Mouse (Mus musculus) embryonic facial prominence, embryonic 12.5 days (tissue): ENCODE measurements around the gene Ly6g6e. TPM values are rescaled to one million over a fixed set of nuclear protein-coding genes. Genes with fewer than 3 reads are reported as not detected.

Experiments
- ATAC-seq: fragments of 200-750 bp; cut with Nextera tagmentation; 2 replicates; pipeline ENCODE4 v1.8.0; 2017; ENCODE audit not compliant: insufficient number of reproducible peaks, insufficient read depth, low FRiP score, low TSS enrichment
- H3K27ac ChIP-seq: fragments of 300-500 bp; sonication (generic); 2 replicates; pipeline ENCODE4 v1.5.1; 2016; ENCODE audit warnings: mild to moderate bottlenecking
- H3K27me3 ChIP-seq: fragments of 300-500 bp; sonication (generic); 2 replicates; pipeline ENCODE4 v1.6.1; 2016; ENCODE audit warnings: mild to moderate bottlenecking, moderate library complexity
- H3K36me3 ChIP-seq: fragments of 300-500 bp; sonication (generic); 2 replicates; pipeline ENCODE4 v1.6.1; 2016; ENCODE audit warnings: mild to moderate bottlenecking
- H3K4me1 ChIP-seq: fragments of 300-500 bp; sonication (generic); 2 replicates; pipeline ENCODE4 v1.6.1; 2016
- H3K4me2 ChIP-seq: fragments of 300-500 bp; sonication (generic); replicated peaks from 2 replicates; pipeline ENCODE4 v1.6.1; 2016; ENCODE audit warnings: mild to moderate bottlenecking, moderate library complexity
- H3K4me3 ChIP-seq: fragments of 300-500 bp; sonication (generic); 2 replicates; pipeline ENCODE4 v1.5.1; 2016; ENCODE audit warnings: mild to moderate bottlenecking
- H3K9ac ChIP-seq: fragments of 300-500 bp; sonication (generic); 2 replicates; pipeline ENCODE4 v1.6.1; 2016; ENCODE audit warnings: mild to moderate bottlenecking, moderate library complexity
- H3K9me3 ChIP-seq: fragments of 300-500 bp; sonication (generic); 2 replicates; pipeline ENCODE4 v1.6.1; 2016; ENCODE audit warnings: mild to moderate bottlenecking, moderate library complexity
- whole genome bisulfite sequencing: fragments of 180-500 bp; shearing (Covaris S2); methylation state at CpG from one replicate; pipeline ENCODE4 v1.1.7; 2016; 5-methylcytosine and 5-hydroxymethylcytosine counted together
- polyA plus RNA-seq: library from polyadenylated mRNA; unstranded; fragments of >200 nt; fragmentation: Nextera tagmentation; extraction: Ambion mirVana; gene quantifications from 2 replicates; pipeline ENCODE4 v1.2.1, GENCODE M21; 2016

Gene Ly6g6e
- polyA plus RNA-seq, 1 experiment from 2014 or later = 1.3 TPM

DNA sequence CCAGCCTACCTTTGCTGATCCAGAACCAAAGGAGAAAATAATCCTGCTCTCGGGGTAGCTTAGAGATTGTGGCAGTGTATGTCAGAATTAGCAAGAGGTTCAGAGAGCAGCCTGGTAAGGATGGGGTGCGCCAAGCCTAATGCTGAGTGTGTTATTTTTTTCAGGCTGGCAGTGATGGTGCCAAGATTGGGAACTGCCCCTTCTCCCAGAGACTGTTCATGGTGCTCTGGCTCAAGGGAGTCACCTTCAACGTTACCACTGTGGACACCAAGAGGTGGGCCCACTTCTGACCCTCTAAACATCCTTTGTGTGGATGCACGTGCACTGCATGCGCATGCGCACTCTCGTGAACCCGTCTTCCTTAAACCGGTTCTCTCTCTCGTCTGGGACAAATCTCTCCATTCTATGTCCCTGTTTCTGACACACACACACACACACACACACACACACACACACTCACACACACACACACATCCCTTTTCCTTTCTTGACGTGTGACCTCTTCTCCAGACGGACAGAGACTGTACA, 24.4 kb upstream of the Ly6g6e start:
- Histone ChIP-seq H3K4me3 (peak overlapping the region; percentile 62), H3K27ac (peak overlapping the region; percentile 98), H3K36me3 (peaks cover 40% of the 10 kb centered on the region), H3K9ac (peak overlapping the region; percentile 83), H3K4me1 (peaks cover 37% of the 10 kb centered on the region), H3K9me3 (no peaks in the 10 kb centered on the region), H3K27me3 (no peaks in the 10 kb centered on the region), H3K4me2 (peak overlapping the region; percentile 92)
- ATAC-seq = no peak
- whole genome bisulfite sequencing = 75% methylated on average over 12 of the region's 12 CpGs

DNA sequence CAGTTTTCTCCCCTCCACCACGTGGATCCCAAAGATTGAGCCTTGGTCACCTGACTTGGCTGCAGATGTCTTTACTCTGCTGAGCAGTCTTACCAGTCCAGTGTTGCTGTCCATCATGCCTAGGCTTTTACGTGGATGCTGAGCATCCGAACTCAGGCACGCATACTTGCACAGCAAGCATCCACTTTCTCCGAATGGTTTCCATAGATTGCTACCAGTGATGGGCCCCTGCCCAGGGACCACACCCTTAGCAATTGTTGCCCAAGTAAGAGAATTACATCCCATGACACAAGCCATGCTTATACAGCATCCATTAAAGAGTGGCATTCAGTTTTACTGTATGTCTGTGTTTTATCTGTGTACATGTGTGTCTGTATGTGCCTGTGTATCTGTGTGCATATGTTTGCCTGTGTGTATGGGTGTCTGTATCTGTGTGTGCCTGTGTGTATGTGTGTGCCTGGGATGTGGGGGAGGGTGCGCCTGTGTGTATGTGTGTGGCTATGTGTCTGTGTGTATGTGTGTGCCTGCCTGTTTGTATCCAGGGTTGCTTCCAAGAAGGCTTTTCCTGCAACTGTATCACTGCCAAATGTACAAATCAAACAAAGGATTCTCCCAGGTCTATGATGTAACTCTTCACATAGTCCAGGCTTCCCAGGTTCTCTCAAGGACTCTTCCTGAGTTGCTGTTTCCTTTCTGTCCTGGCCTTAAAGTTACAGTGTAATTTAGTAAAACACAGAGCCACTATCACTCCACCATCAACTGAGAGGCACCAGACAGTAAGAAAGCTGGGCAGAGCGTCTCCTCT, 20.8 kb upstream of the Ly6g6e start:
- WGBS = 91% methylated on average over 7 of the region's 7 CpGs
- no peak overlapping the region for H3K4me3 ChIP-seq
- H3K27ac ChIP-seq = no peak overlapping the region
- peaks cover 25% of the 10 kb centered on the region for H3K4me1 ChIP-seq
- peaks cover 52% of the 10 kb centered on the region for H3K36me3 ChIP-seq
- H3K9me3 ChIP-seq = no peaks in the 10 kb centered on the region
- ATAC-seq = no peak
- no peaks in the 10 kb centered on the region for H3K27me3 ChIP-seq
- no peak overlapping the region for H3K4me2 ChIP-seq
- H3K9ac ChIP-seq = no peak overlapping the region

DNA sequence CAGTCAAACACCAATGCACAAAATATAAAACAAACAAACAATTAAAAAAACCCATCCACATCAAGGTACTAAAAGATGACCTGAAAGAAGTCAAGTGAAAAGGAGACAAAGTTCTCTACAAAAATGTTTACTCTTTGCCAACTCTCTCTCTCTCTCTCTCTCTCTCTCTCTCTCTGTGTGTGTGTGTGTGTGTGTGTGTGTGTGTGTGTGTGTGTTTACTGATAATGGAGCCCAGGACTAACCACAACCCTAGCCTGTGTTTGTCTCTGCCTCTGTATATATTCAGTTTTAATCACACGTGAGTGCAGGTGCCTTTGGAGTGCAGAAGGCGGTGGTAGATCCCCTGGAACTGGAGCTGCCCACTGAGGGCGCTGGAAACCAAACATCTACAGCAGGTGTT, 19.6 kb upstream of the Ly6g6e start:
- Histone ChIP-seq H3K9me3 (no peaks in the 10 kb centered on the region), H3K36me3 (peaks cover 63% of the 10 kb centered on the region), H3K4me1 (peaks cover 21% of the 10 kb centered on the region), H3K27ac (no peak overlapping the region), H3K4me2 (no peak overlapping the region), H3K27me3 (no peaks in the 10 kb centered on the region), H3K9ac (no peak overlapping the region), H3K4me3 (no peak overlapping the region)
- 69% methylated on average over 3 of the region's 3 CpGs for WGBS
- no peak for ATAC-seq

DNA sequence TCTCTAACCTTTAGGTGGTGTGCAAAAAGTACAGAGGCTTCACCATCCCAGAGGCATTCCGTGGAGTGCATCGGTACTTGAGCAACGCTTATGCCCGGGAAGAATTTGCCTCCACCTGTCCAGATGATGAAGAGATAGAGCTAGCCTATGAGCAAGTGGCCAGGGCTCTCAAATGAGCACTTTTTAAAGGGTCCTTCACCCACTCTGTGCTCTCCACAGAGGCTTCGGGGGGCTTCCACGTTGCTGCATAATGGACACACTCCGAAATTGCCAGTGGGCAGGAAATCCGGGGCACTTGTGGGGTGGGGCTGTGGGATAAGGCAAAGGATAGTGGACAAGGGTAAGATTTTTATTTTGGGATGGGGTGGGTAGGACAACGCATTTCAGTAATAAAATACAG, 18.4 kb upstream of the Ly6g6e start:
- H3K27me3 ChIP-seq = 0 out of 2 replicates have a peak, but pooled peaks cover 3% of the 10 kb centered on the region
- H3K27ac ChIP-seq = 0 out of 2 replicates have a peak overlapping the region, but pooled peaks have one; percentile 96
- ATAC-seq = no peak
- peaks cover 13% of the 10 kb centered on the region for H3K4me1 ChIP-seq
- H3K36me3 ChIP-seq = peaks cover 63% of the 10 kb centered on the region
- peak overlapping the region; percentile 83; the same call in 1 of the 2 replicates for H3K4me3 ChIP-seq
- H3K9me3 ChIP-seq = no peaks in the 10 kb centered on the region
- peak overlapping the region; percentile 98; the same call in 1 of the 2 replicates for H3K4me2 ChIP-seq
- H3K9ac ChIP-seq = no peak overlapping the region
- WGBS = 67% methylated on average over 9 of the region's 9 CpGs

DNA sequence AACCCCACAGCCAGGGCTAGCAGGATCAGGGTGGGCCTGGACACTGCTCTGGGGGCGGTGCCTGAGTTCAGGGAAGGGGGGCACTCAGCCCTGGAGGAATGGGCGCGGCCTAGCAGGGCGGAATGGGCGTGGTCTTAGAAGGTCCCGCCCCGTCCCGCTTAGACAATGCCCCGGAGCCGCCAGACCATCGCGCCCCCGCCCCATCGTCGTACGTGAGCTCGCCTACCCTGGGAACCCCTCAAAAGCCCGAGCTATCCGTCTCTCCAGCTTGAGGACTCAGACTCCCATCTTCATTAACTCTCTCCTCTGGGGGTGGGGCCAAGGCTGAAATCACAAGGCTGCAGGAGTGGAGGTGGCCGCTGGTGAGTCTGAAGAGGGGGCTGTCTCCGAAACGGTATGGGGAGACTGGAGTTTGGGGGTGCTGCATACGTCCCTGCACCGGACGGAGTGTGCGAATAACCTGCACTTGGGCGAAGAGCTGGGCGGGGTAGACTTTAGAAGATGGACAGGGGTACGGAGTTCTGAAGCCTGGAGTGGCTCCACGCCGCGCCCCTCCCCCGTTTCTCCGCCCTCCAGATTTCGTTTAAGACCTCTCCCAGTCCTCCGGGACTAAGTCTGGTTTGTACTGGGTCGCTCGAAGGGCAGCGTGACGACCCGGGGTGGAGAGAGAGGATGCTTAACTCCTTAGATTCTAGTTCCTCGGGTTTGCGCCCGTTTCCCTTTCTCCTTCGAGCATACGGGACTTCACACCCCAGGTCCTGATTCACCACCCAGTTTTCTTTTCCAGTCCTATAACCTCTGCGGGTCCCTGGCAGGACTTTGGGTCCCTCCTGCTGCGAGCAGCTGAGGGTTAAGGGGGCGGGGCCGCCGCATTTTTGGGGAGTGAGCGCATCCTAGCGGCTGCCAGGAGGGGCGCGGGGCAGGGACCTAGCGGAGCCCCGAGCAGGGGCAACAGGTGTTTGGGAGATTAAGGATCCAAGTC, 17.5 kb upstream of the Ly6g6e start, which contains the start of gene Ddah2:
Gene Ddah2 (plus strand): TSS at position 125 of the 982 bp plus-strand sequence.
- Histone ChIP-seq H3K4me2 (peak within 1 kb of the TSS; percentile 98), H3K27ac (peak within 1 kb of the TSS; percentile 96), H3K36me3 (peaks cover 59% of the 10 kb centered on the region), H3K9ac (peak within 1 kb of the TSS; percentile 86), H3K4me3 (peak within 1 kb of the TSS; percentile 83), H3K9me3 (no peaks in the 10 kb centered on the region), H3K4me1 (peaks cover 15% of the 10 kb centered on the region), H3K27me3 (0 out of 2 replicates have a peak, but pooled peaks cover 10% of the 10 kb centered on the region)
- 1% methylated on average over 57 of the region's 57 CpGs for WGBS
- ATAC-seq = peak; percentile 86

DNA sequence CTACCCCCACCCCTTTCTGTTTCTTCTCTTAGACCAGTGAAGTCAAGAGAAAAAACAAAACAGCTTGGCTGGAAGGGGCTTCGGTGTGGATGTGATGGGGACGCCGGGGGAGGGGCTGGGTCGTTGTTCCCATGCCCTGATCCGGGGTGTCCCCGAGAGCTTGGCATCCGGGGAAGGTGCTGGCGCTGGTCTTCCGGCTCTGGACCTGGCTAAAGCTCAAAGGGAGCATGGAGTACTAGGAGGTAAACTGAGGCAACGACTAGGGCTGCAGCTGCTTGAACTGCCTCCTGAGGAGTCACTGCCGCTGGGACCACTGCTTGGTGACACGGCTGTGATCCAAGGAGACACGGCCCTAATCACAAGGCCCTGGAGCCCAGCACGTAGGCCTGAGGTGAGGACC, 16.6 kb upstream of the Ly6g6e start:
- peak overlapping the region; percentile 98 for H3K4me2 ChIP-seq
- no peaks in the 10 kb centered on the region for H3K9me3 ChIP-seq
- ATAC-seq = no peak
- H3K36me3 ChIP-seq = peaks cover 53% of the 10 kb centered on the region
- peak overlapping the region; percentile 83 for H3K4me3 ChIP-seq
- peaks cover 17% of the 10 kb centered on the region for H3K27me3 ChIP-seq
- WGBS = 30% methylated on average over 14 of the region's 14 CpGs
- peaks cover 24% of the 10 kb centered on the region for H3K4me1 ChIP-seq
- H3K9ac ChIP-seq = peak overlapping the region; percentile 86
- H3K27ac ChIP-seq = peak overlapping the region; percentile 96; the same call in 1 of the 2 replicates

DNA sequence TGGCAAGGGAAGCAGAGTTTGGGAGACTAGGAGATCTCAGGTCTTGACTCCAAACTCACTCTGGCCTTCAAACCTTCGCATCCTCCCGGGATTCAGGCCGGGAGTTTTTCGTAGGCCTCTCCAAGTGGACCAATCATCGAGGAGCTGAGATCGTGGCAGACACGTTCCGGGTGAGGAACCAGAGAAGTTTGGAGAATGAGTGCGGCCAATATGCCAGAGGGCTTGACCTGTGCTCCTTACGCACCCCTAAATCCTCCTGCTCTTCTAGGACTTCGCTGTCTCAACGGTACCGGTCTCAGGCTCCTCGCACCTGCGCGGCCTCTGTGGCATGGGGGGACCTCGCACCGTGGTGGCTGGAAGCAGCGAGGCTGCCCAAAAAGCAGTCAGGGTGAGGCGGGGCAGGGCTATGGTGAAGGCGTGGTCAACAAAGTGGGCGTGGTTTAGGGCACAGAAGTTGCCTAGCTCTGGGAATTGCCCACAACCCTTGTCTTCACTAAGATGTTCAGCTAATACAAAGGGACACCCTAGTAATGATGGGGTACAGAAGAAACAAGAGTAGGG, 15.9 kb upstream of the Ly6g6e start:
- Histone ChIP-seq H3K36me3 (peaks cover 47% of the 10 kb centered on the region), H3K4me2 (peak overlapping the region; percentile 98), H3K9ac (peak overlapping the region; percentile 86), H3K9me3 (no peaks in the 10 kb centered on the region), H3K4me3 (peak overlapping the region; percentile 83), H3K4me1 (peaks cover 30% of the 10 kb centered on the region), H3K27me3 (peaks cover 25% of the 10 kb centered on the region), H3K27ac (no peak overlapping the region)
- ATAC-seq = no peak
- 57% methylated on average over 22 of the region's 22 CpGs for WGBS

DNA sequence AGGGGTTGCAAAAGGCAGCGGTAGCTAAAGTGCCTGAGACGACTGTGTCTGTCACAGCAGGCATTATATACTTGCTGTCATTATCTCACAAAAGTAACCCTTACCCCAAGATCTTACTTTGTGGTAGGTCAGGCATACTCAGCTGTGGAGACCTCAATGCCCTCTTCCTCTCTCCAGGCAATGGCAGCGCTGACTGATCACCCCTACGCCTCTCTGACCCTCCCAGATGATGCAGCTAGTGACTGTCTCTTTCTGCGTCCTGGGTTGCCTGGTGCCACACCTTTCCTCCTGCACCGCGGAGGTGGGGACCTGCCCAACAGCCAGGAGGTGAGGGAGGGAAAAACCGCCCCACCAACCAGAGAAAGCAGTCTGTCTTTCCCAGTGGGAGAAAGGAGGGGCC, 15.4 kb upstream of the Ly6g6e start:
- 79% methylated on average over 8 of the region's 8 CpGs for WGBS
- Histone ChIP-seq H3K4me2 (peak overlapping the region; percentile 98; the same call in 1 of the 2 replicates), H3K27me3 (peaks cover 29% of the 10 kb centered on the region), H3K27ac (no peak overlapping the region), H3K36me3 (peaks cover 43% of the 10 kb centered on the region), H3K4me1 (peaks cover 30% of the 10 kb centered on the region), H3K9ac (0 out of 2 replicates have a peak overlapping the region, but pooled peaks have one; percentile 31), H3K4me3 (peak overlapping the region; percentile 19; the same call in 1 of the 2 replicates), H3K9me3 (no peaks in the 10 kb centered on the region)
- no peak for ATAC-seq

DNA sequence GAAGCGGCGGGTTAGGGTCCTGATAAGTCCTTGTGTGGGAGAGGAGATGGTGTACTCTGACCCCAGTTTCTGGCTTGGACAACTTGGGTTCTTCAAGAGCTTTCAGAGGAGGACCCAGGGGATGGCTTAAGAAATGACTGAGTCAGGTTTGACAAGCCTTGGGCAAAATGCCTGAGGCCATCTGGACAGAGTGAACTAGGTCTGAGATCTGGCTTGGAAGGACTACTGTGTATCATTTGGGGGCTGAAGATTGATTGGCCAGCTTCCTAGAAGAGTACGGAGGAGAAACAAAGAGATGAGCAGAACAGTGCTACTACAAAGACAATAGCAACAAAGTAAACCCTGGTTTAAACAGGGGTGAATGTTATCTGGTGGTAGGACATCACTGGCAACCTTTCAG, 13.2 kb upstream of the Ly6g6e start:
- Histone ChIP-seq H3K9me3 (no peaks in the 10 kb centered on the region), H3K27ac (no peak overlapping the region), H3K4me1 (peaks cover 30% of the 10 kb centered on the region), H3K36me3 (peaks cover 32% of the 10 kb centered on the region), H3K27me3 (peaks cover 50% of the 10 kb centered on the region), H3K9ac (no peak overlapping the region), H3K4me3 (no peak overlapping the region), H3K4me2 (no peak overlapping the region)
- no peak for ATAC-seq
- WGBS = 90% methylated on average over 3 of the region's 3 CpGs

DNA sequence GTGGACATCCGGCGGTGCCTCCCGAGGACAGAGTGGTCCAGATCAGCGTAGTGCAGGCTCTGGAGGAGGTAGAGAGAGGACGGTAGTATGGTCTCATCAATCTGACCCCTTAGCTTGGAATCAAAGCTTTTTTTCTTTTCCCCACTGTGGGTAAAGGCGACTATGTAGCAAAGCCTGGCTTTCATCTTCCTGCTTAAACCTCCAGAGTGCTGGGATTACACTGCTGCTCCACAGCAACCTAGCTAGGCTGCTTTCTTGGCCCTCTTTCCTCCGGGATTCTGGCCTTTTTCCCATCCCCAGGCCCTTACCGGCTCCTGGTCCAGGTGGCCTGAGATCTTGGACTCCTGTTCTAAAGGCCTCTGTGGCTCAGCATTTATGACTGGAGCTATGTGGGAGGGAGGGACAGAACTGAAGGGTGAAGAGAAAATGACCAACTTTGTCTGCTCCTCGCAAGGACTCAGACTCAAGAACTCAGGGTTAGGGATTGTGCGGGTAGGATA, 12.3 kb upstream of the Ly6g6e start:
- 0 out of 2 replicates have a peak overlapping the region, but pooled peaks have one; percentile 33 for H3K4me3 ChIP-seq
- peak overlapping the region; percentile 69 for H3K27ac ChIP-seq
- peaks cover 53% of the 10 kb centered on the region for H3K27me3 ChIP-seq
- no peak for ATAC-seq
- H3K9ac ChIP-seq = no peak overlapping the region; the same call in 1 of the 2 replicates
- WGBS = 24% methylated on average over 10 of the region's 10 CpGs
- peak overlapping the region; percentile 55 for H3K4me2 ChIP-seq
- H3K4me1 ChIP-seq = peaks cover 30% of the 10 kb centered on the region
- no peaks in the 10 kb centered on the region for H3K9me3 ChIP-seq
- H3K36me3 ChIP-seq = peaks cover 32% of the 10 kb centered on the region
